Mouse (Mus musculus): Measurements from ENCODE around the gene Alk. TPM values are rescaled to one million over a fixed set of nuclear protein-coding genes. Genes with fewer than 3 reads are reported as not detected.
A peak's percentile ranks its signal among the peaks of the same experiment; 100 is the strongest.

The Alk gene
- 0.03 and 0.05 TPM in 2 replicates for polyA plus RNA-seq (2012; rRNA removed)

GRCm38 (mm10) chr17:72604610-72604980 is at the start of gene Alk:
Gene Alk (minus strand): TSS chr17:72604627.
- 2% methylated on average over 32 of the region's 32 CpGs for WGBS

GRCm38 (mm10) chr17:72652801-72653200 is 48.4 kb upstream of the Alk start:
- DNase-seq (ENCODE audit: low read depth, low spot score) = no peak
- WGBS = 71% methylated on average over 1 of the region's 1 CpGs

More at GRCm38 (mm10) chr17:72604610-72604980, at the start of gene Alk:
- no peak for DNase-seq (ENCODE audit: low read depth, low spot score)

- 21% methylated on average over 6 of the region's 6 CpGs for WGBS
- no peak for DNase-seq (ENCODE audit: low read depth, low spot score)
Measured at GRCm38 (mm10) chr17:72648607-72649217, 44.3 kb upstream of the Alk start.

GRCm38 (mm10) chr17:72646167-72646566 is 41.7 kb upstream of the Alk start:
- 69% methylated on average over 5 of the region's 5 CpGs for WGBS
- DNase-seq (ENCODE audit: low read depth, low spot score) = no peak

- no peak for DNase-seq (ENCODE audit: low read depth, low spot score)
- 20% methylated on average over 4 of the region's 4 CpGs for WGBS
Measured at GRCm38 (mm10) chr17:72640095-72640494, 35.7 kb upstream of the Alk start.

GRCm38 (mm10) chr17:72639400-72639799 is 35.0 kb upstream of the Alk start:
- 79% methylated on average over 7 of the region's 7 CpGs for whole genome bisulfite sequencing
- no peak for DNase-seq (ENCODE audit: low read depth, low spot score)

- DNase-seq (ENCODE audit: low read depth, low spot score) = peak; percentile 22
- 15% methylated on average over 4 of the region's 4 CpGs for WGBS
Measured at GRCm38 (mm10) chr17:72606251-72606650, 1.8 kb upstream of the Alk start.

GRCm38 (mm10) chr17:72603886-72604609 is 379 bp downstream of the Alk start:
- DNase-seq (ENCODE audit: low read depth, low spot score) = no peak
- 4% methylated on average over 51 of the region's 51 CpGs for WGBS

- no peak for DNase-seq (ENCODE audit: low read depth, low spot score)
- 4% methylated on average over 40 of the region's 40 CpGs for WGBS
Measured at GRCm38 (mm10) chr17:72603118-72603885, 1.1 kb downstream of the Alk start.

- WGBS = 90% methylated on average over 5 of the region's 5 CpGs
- DNase-seq (ENCODE audit: low read depth, low spot score) = no peak
Measured at GRCm38 (mm10) chr17:72600806-72601205, 3.6 kb downstream of the Alk start.

- DNase-seq (ENCODE audit: low read depth, low spot score) = no peak
- WGBS = 79% methylated on average over 3 of the region's 3 CpGs
Measured at GRCm38 (mm10) chr17:72587671-72588070, 16.8 kb downstream of the Alk start.

- no peak for DNase-seq (ENCODE audit: low read depth, low spot score)
- 63% methylated on average over 4 of the region's 4 CpGs for WGBS
Measured at GRCm38 (mm10) chr17:72580142-72580541, 24.3 kb downstream of the Alk start.

GRCm38 (mm10) chr17:72579321-72579720 is 25.1 kb downstream of the Alk start:
- WGBS = 89% methylated on average over 9 of the region's 9 CpGs
- DNase-seq (ENCODE audit: low read depth, low spot score) = no peak

- no peak for DNase-seq (ENCODE audit: low read depth, low spot score)
- WGBS = 72% methylated on average over 2 of the region's 2 CpGs
Measured at GRCm38 (mm10) chr17:72571379-72571778, 33.0 kb downstream of the Alk start.

- DNase-seq (ENCODE audit: low read depth, low spot score) = no peak
- 75% methylated on average over 10 of the region's 10 CpGs for WGBS
Measured at GRCm38 (mm10) chr17:72569491-72569890, 34.9 kb downstream of the Alk start.

- no peak for DNase-seq (ENCODE audit: low read depth, low spot score)
- 57% methylated on average over 5 of the region's 5 CpGs for WGBS
Measured at GRCm38 (mm10) chr17:72563423-72563822, 41.0 kb downstream of the Alk start.

GRCm38 (mm10) chr17:72561471-72561870 is 43.0 kb downstream of the Alk start:
- WGBS = 80% methylated on average over 3 of the region's 3 CpGs
- DNase-seq (ENCODE audit: low read depth, low spot score) = no peak

GRCm38 (mm10) chr17:72560771-72561170 is 43.7 kb downstream of the Alk start:
- WGBS = 68% methylated on average over 1 of the region's 1 CpGs

GRCm38 (mm10) chr17:72557029-72557735 is 47.2 kb downstream of the Alk start:
- no peak for DNase-seq (ENCODE audit: low read depth, low spot score)
- 80% methylated on average over 6 of the region's 6 CpGs for WGBS

More at GRCm38 (mm10) chr17:72560771-72561170, 43.7 kb downstream of the Alk start:
- no peak for DNase-seq (ENCODE audit: low read depth, low spot score)

- DNase-seq (ENCODE audit: low read depth, low spot score) = no peak
- 82% methylated on average over 4 of the region's 4 CpGs for WGBS
Measured at GRCm38 (mm10) chr17:72546274-72546673, 58.2 kb downstream of the Alk start.

Measured in large intestine, adult 2 months (tissue).